Mouse (Mus musculus): ENCODE results near the gene Tmbim1. TPM values are rescaled to one million over a fixed set of nuclear protein-coding genes. Genes with fewer than 3 reads are reported as not detected.

Gene Tmbim1
- polyA plus RNA-seq, 1 experiment from 2014 or later, result 25.5 TPM

GRCm38 (mm10) chr1:74300347-74301110 is 4.9 kb downstream of the Tmbim1 start:
- Histone ChIP-seq H3K4me1 (peaks cover 88% of the 10 kb centered on the region), H3K9me3 (no peaks in the 10 kb centered on the region), H3K36me3 (peaks cover 4% of the 10 kb centered on the region; the same call in 1 of the 2 replicates), H3K27me3 (ENCODE audit: insufficient read depth, poor library complexity, severe bottlenecking) (no peaks in the 10 kb centered on the region), H3K4me3 (no peak overlapping the region), H3K27ac (peak overlapping the region; percentile 26; the same call in 1 of the 2 replicates)
- DNase-seq (ENCODE audit: low spot score), result no peak
- 62% methylated on average over 6 of the region's 6 CpGs for WGBS

GRCm38 (mm10) chr1:74298996-74299395 is 6.4 kb downstream of the Tmbim1 start:
- Histone ChIP-seq H3K27ac (peak overlapping the region; percentile 93), H3K4me1 (peaks cover 93% of the 10 kb centered on the region), H3K9me3 (no peaks in the 10 kb centered on the region), H3K4me3 (no peak overlapping the region), H3K36me3 (peaks cover 8% of the 10 kb centered on the region; the same call in 1 of the 2 replicates), H3K27me3 (ENCODE audit: insufficient read depth, poor library complexity, severe bottlenecking) (no peaks in the 10 kb centered on the region)
- no peak for DNase-seq (ENCODE audit: low spot score)
- 52% methylated on average over 5 of the region's 5 CpGs for WGBS

- DNase-seq (ENCODE audit: low spot score), result no peak
- Histone ChIP-seq H3K9me3 (no peaks in the 10 kb centered on the region), H3K4me1 (peaks cover 95% of the 10 kb centered on the region), H3K27ac (peak overlapping the region; percentile 93), H3K36me3 (peaks cover 15% of the 10 kb centered on the region; the same call in 1 of the 2 replicates), H3K27me3 (ENCODE audit: insufficient read depth, poor library complexity, severe bottlenecking) (no peaks in the 10 kb centered on the region), H3K4me3 (no peak overlapping the region)
- 85% methylated on average over 5 of the region's 5 CpGs for WGBS
These were observed 7.2 kb downstream of the Tmbim1 start for GRCm38 (mm10) chr1:74298157-74298750.

DNA sequence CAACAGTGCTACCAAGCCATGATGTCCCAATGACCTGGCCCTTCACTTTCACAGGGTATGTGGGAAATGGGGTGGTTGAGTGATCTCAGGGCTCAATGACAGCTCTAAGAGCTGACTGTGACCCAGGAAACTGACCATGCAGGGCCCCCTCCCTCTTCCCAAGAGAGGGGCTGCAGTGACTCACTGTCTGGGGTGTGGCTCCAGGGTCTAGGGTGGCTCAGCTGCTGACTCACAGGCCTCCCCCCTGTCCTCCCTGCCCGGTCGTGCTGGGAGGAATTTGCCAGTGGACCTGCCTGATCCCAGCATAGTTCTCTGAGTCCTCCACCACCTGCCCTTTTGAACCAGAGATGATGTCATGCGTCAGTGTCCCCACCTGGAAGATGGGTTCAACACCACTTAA is 8.2 kb downstream of the Tmbim1 start:
- no peak overlapping the region for H3K4me3 ChIP-seq
- no peaks in the 10 kb centered on the region for H3K27me3 ChIP-seq (ENCODE audit: insufficient read depth, poor library complexity, severe bottlenecking)
- peaks cover 96% of the 10 kb centered on the region for H3K4me1 ChIP-seq
- peaks cover 25% of the 10 kb centered on the region for H3K36me3 ChIP-seq
- peak; percentile 84 for DNase-seq (ENCODE audit: low spot score)
- 41% methylated on average over 3 of the region's 3 CpGs for WGBS
- H3K27ac ChIP-seq, result peak overlapping the region; percentile 93
- H3K9me3 ChIP-seq, result no peaks in the 10 kb centered on the region

DNA sequence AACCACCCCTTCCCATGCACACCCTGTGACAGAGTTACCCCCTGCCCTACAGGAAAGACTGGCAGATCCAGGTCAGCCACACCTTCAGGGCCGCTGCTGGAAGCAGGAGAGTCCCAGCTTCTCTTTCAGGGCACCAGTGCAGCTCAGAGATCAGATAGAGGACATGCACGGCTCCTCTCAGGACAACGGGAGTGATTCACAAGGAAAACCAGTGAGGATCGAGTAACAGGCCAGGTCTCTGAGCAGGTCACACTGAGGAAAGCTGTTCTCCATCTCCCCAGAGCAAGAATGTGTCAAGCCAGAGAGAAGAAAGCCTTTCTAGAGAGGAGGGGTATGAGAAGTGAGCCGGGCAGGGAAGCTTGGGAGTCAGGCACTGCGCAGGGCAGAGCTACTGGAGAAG is 8.9 kb downstream of the Tmbim1 start:
- DNase-seq (ENCODE audit: low spot score), result no peak
- Histone ChIP-seq H3K9me3 (no peaks in the 10 kb centered on the region), H3K27ac (peak overlapping the region; percentile 93), H3K36me3 (peaks cover 33% of the 10 kb centered on the region), H3K4me1 (peaks cover 91% of the 10 kb centered on the region), H3K4me3 (peak overlapping the region; percentile 52), H3K27me3 (ENCODE audit: insufficient read depth, poor library complexity, severe bottlenecking) (no peaks in the 10 kb centered on the region)
- WGBS, result 24% methylated on average over 6 of the region's 6 CpGs

- H3K4me1 ChIP-seq, result peaks cover 92% of the 10 kb centered on the region
- H3K4me3 ChIP-seq, result peak overlapping the region; percentile 52
- DNase-seq (ENCODE audit: low spot score), result peak; percentile 96
- H3K27ac ChIP-seq, result peak overlapping the region; percentile 93
- no peaks in the 10 kb centered on the region for H3K27me3 ChIP-seq (ENCODE audit: insufficient read depth, poor library complexity, severe bottlenecking)
- H3K9me3 ChIP-seq, result no peaks in the 10 kb centered on the region
- H3K36me3 ChIP-seq, result peaks cover 42% of the 10 kb centered on the region
- 7% methylated on average over 9 of the region's 9 CpGs for WGBS
These were observed 9.8 kb downstream of the Tmbim1 start for GRCm38 (mm10) chr1:74295456-74296171.

GRCm38 (mm10) chr1:74294733-74295455 is 10.5 kb downstream of the Tmbim1 start:
- Histone ChIP-seq H3K9me3 (no peaks in the 10 kb centered on the region), H3K4me1 (peaks cover 92% of the 10 kb centered on the region), H3K27me3 (ENCODE audit: insufficient read depth, poor library complexity, severe bottlenecking) (no peaks in the 10 kb centered on the region), H3K36me3 (peaks cover 49% of the 10 kb centered on the region), H3K4me3 (peak overlapping the region; percentile 52), H3K27ac (peak overlapping the region; percentile 93)
- 78% methylated on average over 6 of the region's 6 CpGs for WGBS
- no peak for DNase-seq (ENCODE audit: low spot score)

DNA sequence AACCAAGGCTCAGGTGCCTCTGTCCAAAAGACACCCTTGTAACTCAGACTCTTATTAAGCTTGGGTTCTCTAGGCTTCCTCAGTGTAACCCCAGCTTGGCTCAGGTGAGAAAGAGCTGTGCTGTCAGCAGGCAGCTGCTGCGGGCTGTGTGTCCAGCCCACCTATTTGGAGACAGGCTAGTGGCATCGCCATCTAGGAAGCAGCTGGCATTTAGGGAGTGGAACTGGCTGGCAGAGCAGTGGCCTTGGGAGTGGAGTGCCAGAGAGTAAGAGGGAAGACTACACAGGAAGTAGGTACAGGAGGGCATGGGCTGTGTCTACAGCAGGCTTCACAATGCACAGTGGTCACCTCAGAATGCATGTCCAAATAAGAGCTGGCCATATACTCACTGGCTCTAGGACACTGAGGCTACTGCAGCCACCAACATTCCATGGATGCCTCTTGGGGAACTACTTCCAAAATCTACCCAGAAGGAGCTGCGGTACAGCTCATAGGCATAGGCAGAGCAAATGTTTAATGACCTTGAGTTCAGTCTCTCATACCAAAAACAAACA is 11.3 kb downstream of the Tmbim1 start:
- no peak overlapping the region for H3K4me3 ChIP-seq
- WGBS, result 73% methylated on average over 3 of the region's 3 CpGs
- H3K27ac ChIP-seq, result peak overlapping the region; percentile 93
- H3K4me1 ChIP-seq, result peaks cover 92% of the 10 kb centered on the region
- peaks cover 56% of the 10 kb centered on the region for H3K36me3 ChIP-seq
- no peaks in the 10 kb centered on the region for H3K27me3 ChIP-seq (ENCODE audit: insufficient read depth, poor library complexity, severe bottlenecking)
- no peaks in the 10 kb centered on the region for H3K9me3 ChIP-seq
- no peak for DNase-seq (ENCODE audit: low spot score)

DNA sequence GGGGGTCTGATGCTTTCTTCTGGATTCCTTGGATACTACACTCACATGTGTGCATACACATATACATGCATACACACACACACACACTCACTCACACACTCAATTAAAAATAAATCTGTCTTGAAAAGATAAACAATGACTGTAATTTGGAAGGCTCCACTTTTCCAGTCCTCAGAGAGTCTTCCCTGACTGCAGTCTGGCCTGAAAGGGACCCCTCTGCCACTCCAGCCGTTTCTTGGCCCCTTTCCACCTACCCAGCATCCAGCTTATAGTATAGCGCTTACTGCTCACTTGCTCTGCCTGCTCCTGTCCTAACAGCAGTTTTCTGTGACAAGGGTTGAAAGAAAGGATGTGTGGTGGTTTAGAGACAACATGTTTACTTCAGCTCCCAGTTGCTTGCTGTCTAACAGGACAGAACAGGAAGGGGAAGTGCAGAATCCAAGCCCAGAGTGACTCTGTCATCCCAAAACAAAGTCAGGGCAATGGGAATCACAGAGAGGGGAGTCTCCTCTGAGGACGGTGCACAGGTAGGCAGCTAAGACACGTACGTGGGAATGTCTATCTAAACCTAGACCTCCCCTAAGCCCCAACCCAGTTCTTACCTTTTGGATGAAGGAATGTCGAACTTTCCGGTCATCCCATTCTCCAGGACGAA is 12.0 kb downstream of the Tmbim1 start:
- Histone ChIP-seq H3K4me1 (peaks cover 90% of the 10 kb centered on the region), H3K9me3 (no peaks in the 10 kb centered on the region), H3K27me3 (ENCODE audit: insufficient read depth, poor library complexity, severe bottlenecking) (no peaks in the 10 kb centered on the region), H3K4me3 (no peak overlapping the region), H3K36me3 (peaks cover 61% of the 10 kb centered on the region), H3K27ac (no peak overlapping the region)
- 84% methylated on average over 8 of the region's 8 CpGs for WGBS
- no peak for DNase-seq (ENCODE audit: low spot score)

- H3K9me3 ChIP-seq, result no peaks in the 10 kb centered on the region
- H3K4me1 ChIP-seq, result peaks cover 80% of the 10 kb centered on the region
- 85% methylated on average over 11 of the region's 11 CpGs for WGBS
- H3K27ac ChIP-seq, result no peak overlapping the region; the same call in 1 of the 2 replicates
- no peak overlapping the region for H3K4me3 ChIP-seq
- no peaks in the 10 kb centered on the region for H3K27me3 ChIP-seq (ENCODE audit: insufficient read depth, poor library complexity, severe bottlenecking)
- DNase-seq (ENCODE audit: low spot score), result no peak
- peaks cover 66% of the 10 kb centered on the region for H3K36me3 ChIP-seq
These were observed 12.9 kb downstream of the Tmbim1 start for GRCm38 (mm10) chr1:74292331-74293020.

GRCm38 (mm10) chr1:74290141-74290540 is 15.3 kb downstream of the Tmbim1 start:
- peaks cover 68% of the 10 kb centered on the region for H3K4me1 ChIP-seq

More at GRCm38 (mm10) chr1:74290141-74290540, 15.3 kb downstream of the Tmbim1 start:
- Histone ChIP-seq H3K27me3 (ENCODE audit: insufficient read depth, poor library complexity, severe bottlenecking) (no peaks in the 10 kb centered on the region), H3K9me3 (no peaks in the 10 kb centered on the region), H3K4me3 (no peak overlapping the region), H3K27ac (peak overlapping the region; percentile 7; the same call in 1 of the 2 replicates), H3K36me3 (peaks cover 75% of the 10 kb centered on the region)
- WGBS, result 60% methylated on average over 5 of the region's 5 CpGs
- no peak for DNase-seq (ENCODE audit: low spot score)
